Mouse (Mus musculus) cerebellum, adult 11-12 months (tissue): ENCODE measurements at regions not wholly inside any gene's neighbourhood (a gene's known extent, or its start where the extent isn't known, plus 50 kb on each side); places are given as distances from the start of the nearest gene placed in this dataset.

ENCODE experiments used
- DNase-seq: peaks from one replicate; pipeline ENCODE4 v3.0.0; 2022

- DNase-seq, result no peak
These were observed 54.1 kb upstream of the Mtap start for GRCm38 (mm10) chr4:89082838-89083237.

DNA sequence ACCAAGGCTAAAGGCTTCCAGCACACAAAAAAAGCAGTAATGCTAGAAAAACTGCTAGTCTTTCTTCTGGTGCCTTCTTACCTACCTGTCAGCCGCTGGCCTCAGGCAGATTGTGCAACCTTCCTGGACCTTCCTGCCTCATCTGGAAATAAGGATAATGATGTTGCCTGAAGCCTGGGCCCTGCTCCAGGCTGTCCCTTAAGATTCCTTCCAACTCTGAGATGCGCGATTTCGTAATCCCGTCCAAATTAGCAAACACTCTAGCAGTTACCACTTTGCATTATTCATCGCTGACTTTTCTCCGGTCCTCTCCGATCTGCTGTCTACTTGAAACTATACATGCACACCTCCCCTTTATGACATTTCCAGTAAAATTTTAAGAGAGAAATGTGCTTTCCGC is 58.4 kb upstream of the Mtap start:
- no peak for DNase-seq

- no peak for DNase-seq
These were observed 62.2 kb upstream of the Mtap start for GRCm38 (mm10) chr4:89074705-89075104.

DNA sequence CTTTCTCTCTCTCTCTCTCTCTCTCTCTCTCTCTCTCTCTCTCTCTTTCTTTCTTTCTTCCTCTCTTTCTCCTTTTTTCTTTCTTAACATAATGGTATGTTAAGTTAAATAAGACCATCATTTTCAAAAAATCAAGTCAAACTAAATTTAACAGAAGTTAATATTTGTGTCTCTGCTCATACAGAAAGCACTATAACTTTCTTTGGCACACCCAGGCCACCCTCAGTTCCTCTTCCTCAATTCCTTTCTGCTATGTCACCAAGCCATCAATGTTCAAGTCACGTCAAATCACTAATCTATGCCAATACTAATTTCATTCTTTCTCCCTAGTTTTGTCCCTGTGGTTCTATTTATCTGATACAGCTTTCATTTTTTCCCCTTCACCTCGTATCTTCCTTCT is 66.5 kb upstream of the Mtap start:
- no peak for DNase-seq

- DNase-seq, result no peak
These were observed 72.5 kb upstream of the Mtap start for GRCm38 (mm10) chr4:89064401-89064800.

GRCm38 (mm10) chr4:89062384-89062783 is 74.5 kb upstream of the Mtap start:
- no peak for DNase-seq

- no peak for DNase-seq
These were observed 75.3 kb upstream of the Mtap start for GRCm38 (mm10) chr4:89061619-89062018.

GRCm38 (mm10) chr4:89057573-89057972 is 79.3 kb upstream of the Mtap start:
- no peak for DNase-seq

DNA sequence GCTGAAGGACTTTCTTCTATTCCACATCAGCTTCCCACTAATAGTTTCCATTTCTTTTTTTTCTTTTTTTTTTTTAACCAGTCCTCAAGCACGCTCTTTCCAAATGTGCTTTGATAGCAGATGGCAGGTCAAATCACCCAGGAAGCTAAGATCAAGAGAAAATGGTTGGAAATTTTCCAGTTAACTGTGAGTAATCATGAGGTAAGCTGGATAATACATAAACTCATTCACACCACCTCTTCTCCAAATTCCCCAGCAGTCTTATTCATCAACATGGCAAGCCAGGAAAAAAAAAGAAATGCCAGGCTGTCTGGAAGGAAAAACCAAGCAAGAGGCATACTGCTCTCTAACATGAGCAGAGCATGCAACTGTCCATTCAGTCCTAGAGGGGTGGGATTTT is 79.8 kb upstream of the Mtap start:
- DNase-seq, result no peak

DNA sequence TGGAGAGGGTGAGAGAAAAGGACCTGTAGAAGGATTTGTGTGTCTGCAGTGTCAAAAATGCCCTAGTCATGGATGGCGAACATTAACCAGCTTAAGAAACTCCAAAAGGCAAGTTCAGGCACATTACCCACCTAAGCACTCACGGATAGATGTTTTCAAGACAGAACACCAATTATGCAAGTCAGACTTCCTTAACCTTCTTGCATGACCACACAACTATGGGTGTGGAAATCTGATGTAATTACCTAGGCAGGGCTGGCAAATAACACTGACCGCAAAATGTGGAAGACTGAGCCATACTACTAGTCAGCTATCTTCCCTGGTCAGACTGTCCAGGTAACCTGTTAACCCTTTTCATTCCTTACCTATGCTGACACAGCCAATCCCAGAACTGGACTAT is 81.0 kb upstream of the Mtap start:
- DNase-seq, result no peak

DNA sequence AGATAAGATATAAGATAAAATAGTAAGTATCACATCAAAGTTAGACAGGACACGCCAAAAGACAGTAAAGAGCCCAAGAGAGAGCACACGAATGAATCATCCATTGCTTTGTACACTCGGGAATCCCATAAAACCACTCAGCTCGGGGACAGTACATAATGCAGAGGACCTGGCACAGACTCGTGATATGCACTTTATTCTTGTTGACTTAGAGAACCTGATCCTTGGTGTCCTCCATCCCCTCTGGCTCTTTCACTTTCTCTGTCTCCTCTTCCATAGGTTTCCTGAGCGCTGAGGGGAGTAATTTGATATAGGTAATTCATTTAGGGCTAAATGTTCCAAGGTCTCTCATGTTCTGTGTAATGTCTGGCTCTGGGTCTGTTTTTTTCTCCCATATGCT is 83.3 kb upstream of the Mtap start:
- DNase-seq, result no peak

DNA sequence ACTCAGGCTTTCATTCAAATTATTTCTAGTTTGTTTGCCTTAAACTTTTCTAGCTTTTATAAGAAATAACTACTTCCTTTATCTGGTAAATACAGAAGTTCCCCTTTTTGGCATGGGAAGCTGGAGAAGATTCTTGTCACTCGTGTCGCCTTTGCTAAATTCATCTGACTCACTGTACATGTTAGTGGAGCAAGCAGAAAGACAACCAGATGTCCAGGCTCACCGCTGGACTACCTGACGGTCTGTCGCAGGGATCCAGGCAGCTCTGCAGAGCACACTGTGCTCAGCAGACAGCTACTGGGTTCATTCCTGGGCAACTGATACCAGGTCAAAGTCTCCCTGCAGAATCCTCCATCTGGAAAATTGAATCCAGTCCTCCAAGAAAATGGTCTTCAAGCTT is 85.0 kb upstream of the Mtap start:
- DNase-seq, result no peak

GRCm38 (mm10) chr4:89050551-89051199 is 86.2 kb upstream of the Mtap start:
- DNase-seq, result no peak

GRCm38 (mm10) chr4:89049592-89050440 is 87.1 kb upstream of the Mtap start:
- DNase-seq, result no peak

DNA sequence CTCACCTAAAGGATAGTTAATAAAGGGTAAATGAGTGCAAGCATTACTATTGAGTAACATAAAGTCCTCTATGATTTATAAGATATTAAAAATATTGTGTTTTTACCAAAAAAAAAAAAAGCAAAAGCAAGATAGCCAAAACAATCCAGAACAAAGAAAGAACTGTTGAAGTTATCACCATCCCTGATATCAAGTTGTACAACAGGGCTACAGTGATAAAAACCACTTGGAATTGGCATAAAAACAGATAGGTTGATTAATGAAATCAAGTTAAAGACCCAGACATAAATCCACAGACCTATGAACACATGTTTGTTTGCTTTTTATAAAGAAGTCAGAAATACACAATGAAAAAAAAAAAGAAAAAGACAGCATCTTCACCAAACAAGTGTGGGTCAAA is 92.4 kb upstream of the Mtap start:
- no peak for DNase-seq

- no peak for DNase-seq
These were observed 92.9 kb upstream of the Mtap start for GRCm38 (mm10) chr4:89043982-89044381.

DNA sequence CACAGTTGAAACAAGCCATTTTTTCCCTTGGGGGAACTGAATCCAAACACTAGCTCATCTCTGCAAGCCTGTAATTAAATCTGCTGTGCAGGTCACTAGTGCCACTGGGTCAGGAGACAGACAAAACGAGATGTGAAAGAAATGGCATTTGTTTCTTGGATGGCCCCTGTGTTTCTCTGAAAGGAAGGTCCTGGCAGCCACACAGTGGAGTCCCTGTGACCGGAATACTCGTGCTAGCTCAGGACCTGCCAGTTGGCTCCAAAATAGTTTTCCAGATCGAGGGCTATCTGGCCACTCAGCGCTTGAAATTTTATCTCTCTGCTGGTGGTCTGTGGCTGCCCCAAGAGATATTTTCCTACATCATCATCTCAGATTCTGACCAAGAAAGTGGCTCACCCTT is 96.1 kb upstream of the Mtap start:
- peak; percentile 6 for DNase-seq

DNA sequence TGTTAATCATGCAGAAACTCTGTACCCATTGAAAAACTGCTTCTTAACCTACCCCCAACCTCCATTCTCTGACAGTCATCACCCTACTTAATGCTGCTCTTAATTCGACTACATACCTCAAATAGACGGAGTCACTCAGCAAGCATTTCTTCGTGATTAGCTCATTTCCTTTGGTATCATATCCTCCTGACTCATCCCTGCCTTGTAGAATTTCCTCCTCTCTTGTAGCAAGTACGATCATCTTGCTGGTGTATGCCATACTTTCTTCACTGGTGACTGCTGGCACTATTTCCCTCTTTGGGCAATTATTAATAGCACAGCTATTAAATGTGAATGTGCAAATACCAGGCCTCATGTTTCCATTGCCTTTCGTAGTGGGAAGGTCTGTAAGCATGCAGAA is 98.0 kb upstream of the Mtap start:
- DNase-seq, result no peak

DNA sequence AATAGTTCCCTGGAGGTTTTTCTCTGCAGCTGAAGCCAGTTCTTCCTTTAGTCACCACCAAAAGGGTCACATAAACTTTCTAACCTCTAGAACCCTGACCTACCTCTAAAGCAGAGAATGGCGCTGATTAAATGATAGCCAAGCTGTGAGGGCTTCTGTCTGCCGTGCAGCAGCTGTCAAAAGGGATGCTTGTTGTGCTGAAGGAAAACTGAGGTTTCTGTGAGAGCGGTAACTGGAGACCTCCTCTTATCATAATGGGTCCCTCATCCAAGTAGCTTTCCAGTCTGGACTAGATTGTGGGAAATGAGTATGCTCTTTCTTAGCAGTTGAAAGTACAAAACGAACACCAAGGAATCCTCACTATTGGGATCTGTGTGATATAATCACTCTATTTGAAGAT is 98.8 kb upstream of the Mtap start:
- no peak for DNase-seq

DNA sequence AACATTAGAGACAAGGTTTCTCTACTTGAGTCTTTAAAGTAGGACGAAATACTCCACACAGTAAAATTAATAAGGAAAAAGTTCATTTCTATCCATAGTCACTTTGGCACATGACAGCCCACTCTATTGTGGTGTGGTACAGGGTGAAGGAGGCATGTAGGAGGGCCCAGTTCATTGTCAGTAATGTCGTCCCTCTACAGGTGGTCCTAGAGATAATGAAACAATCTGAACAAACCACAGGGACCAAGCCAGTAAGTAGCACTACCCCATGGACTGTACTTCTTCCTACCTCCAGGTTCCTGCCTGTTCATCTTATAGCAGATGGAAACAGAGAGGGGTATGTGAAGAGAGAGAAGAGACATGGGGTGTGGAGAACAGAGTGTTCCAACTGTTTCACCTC is 102.1 kb upstream of the Mtap start:
- no peak for DNase-seq

- no peak for DNase-seq
These were observed 102.6 kb upstream of the Mtap start for GRCm38 (mm10) chr4:89034299-89034698.

GRCm38 (mm10) chr4:89012681-89013353 is 124.1 kb upstream of the Mtap start:
- DNase-seq, result no peak

DNA sequence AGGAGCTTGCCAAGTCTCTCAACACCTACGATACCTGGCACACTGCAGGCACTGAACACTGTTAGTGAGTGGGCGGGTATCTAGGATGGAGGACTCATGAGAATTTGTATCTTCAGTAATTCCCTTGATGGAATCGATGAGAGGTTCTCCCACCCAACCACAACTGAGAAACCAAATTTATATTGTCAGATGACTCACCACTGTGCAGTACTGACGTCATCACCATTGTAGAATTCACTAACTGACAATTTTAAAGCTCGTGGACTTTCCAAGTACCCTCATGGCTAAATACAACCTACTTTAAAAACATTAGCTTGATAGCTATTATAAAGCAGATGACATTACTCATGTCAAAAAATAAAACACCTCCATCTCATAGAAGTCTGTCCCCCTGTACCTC is 128.4 kb upstream of the Mtap start:
- DNase-seq, result no peak

- no peak for DNase-seq
These were observed 121.5 kb upstream of the Ifne start for GRCm38 (mm10) chr4:89001470-89001869.
